Mouse (Mus musculus) liver, adult 2 months (tissue): ENCODE measurements around the gene Ccdc154.

Source experiments
- CTCF ChIP-seq: fragments of 200-500 bp; IDR thresholded peaks from 2 replicates; pipeline ENCODE4 v1.5.1; 2011; ENCODE audit warnings: low read depth, low read length, control low read depth
- POLR2A ChIP-seq: fragments of 200-500 bp; IDR thresholded peaks from 2 replicates; pipeline ENCODE4 v1.6.1; 2011; ENCODE audit warnings: low read length, control low read depth; ENCODE audit not compliant: insufficient read depth; ENCODE audit errors: extremely low read depth

- TF ChIP-seq CTCF, result no peak
- no peak for TF ChIP-seq POLR2A
Observed at GRCm38 (mm10) chr17:25133275-25133698, 29.0 kb upstream of the Ccdc154 start, which contains the start of gene Clcn7.
